Mouse (Mus musculus): ENCODE results near the gene Dlx6. TPM values are rescaled to one million over a fixed set of nuclear protein-coding genes. Genes with fewer than 3 reads are reported as not detected.
A peak's percentile ranks its signal among the peaks of the same experiment; 100 is the strongest.

Gene Dlx6
- polyA plus RNA-seq, 1 experiment from 2014 or later: 0.19 TPM

- peaks cover 41% of the 10 kb centered on the region for H3K4me1 ChIP-seq (replicated peaks)
- peak overlapping the region; percentile 54 for H3K4me2 ChIP-seq
- no peaks in the 10 kb centered on the region for H3K9me3 ChIP-seq (replicated peaks)
- H3K4me3 ChIP-seq: peak overlapping the region; percentile 27
- H3K9ac ChIP-seq: no peak overlapping the region; the same call in 1 of the 2 replicates
- WGBS: under 1% methylated on average over 33 of the region's 33 CpGs
- no peak for ATAC-seq (replicated peaks; ENCODE audit: insufficient number of reproducible peaks, insufficient read depth, low FRiP score, low read depth)
- H3K27ac ChIP-seq: no peak overlapping the region
- peaks cover 92% of the 10 kb centered on the region for H3K27me3 ChIP-seq
- no peaks in the 10 kb centered on the region for H3K36me3 ChIP-seq
Measured at GRCm38 (mm10) chr6:6860411-6861085, 2.6 kb upstream of the Dlx6 start.

GRCm38 (mm10) chr6:6861086-6861797 lies 1.9 kb upstream of the Dlx6 start:
- Histone ChIP-seq H3K27ac (no peak overlapping the region), H3K4me3 (peak overlapping the region; percentile 27; the same call in 1 of the 2 replicates), H3K27me3 (peaks cover 92% of the 10 kb centered on the region), H3K9ac (no peak overlapping the region), H3K9me3 (replicated peaks) (no peaks in the 10 kb centered on the region), H3K4me2 (peak overlapping the region; percentile 54), H3K36me3 (no peaks in the 10 kb centered on the region), H3K4me1 (replicated peaks) (peaks cover 38% of the 10 kb centered on the region)
- no peak for ATAC-seq (replicated peaks; ENCODE audit: insufficient number of reproducible peaks, insufficient read depth, low FRiP score, low read depth)
- WGBS: 4% methylated on average over 21 of the region's 21 CpGs

GRCm38 (mm10) chr6:6861798-6862428 lies 1.2 kb upstream of the Dlx6 start:
- H3K9ac ChIP-seq: no peak overlapping the region
- peak overlapping the region; percentile 83 for H3K4me2 ChIP-seq
- no peak overlapping the region for H3K27ac ChIP-seq
- no peaks in the 10 kb centered on the region for H3K9me3 ChIP-seq (replicated peaks)
- H3K4me3 ChIP-seq: peak overlapping the region; percentile 54
- WGBS: 4% methylated on average over 11 of the region's 11 CpGs
- H3K27me3 ChIP-seq: peaks cover 92% of the 10 kb centered on the region
- peaks cover 38% of the 10 kb centered on the region for H3K4me1 ChIP-seq (replicated peaks)
- H3K36me3 ChIP-seq: no peaks in the 10 kb centered on the region
- no peak for ATAC-seq (replicated peaks; ENCODE audit: insufficient number of reproducible peaks, insufficient read depth, low FRiP score, low read depth)

GRCm38 (mm10) chr6:6862611-6863010 lies 523 bp upstream of the Dlx6 start:
- Histone ChIP-seq H3K27ac (no peak overlapping the region), H3K4me3 (peak overlapping the region; percentile 54), H3K9me3 (replicated peaks) (no peaks in the 10 kb centered on the region), H3K9ac (no peak overlapping the region), H3K36me3 (no peaks in the 10 kb centered on the region), H3K4me2 (peak overlapping the region; percentile 83), H3K4me1 (replicated peaks) (peaks cover 38% of the 10 kb centered on the region), H3K27me3 (peaks cover 92% of the 10 kb centered on the region)
- no peak; the same call in 1 of the 2 replicates for ATAC-seq (replicated peaks; ENCODE audit: insufficient number of reproducible peaks, insufficient read depth, low FRiP score, low read depth)
- under 1% methylated on average over 23 of the region's 23 CpGs for WGBS

- Histone ChIP-seq H3K27ac (no peak overlapping the region), H3K4me3 (peak overlapping the region; percentile 54), H3K27me3 (peaks cover 90% of the 10 kb centered on the region), H3K4me2 (peak overlapping the region; percentile 83), H3K9ac (peak overlapping the region; percentile 20; the same call in 1 of the 2 replicates), H3K36me3 (no peaks in the 10 kb centered on the region), H3K4me1 (replicated peaks) (peaks cover 38% of the 10 kb centered on the region), H3K9me3 (replicated peaks) (no peaks in the 10 kb centered on the region)
- 0 out of 2 replicates have a peak, but pooled peaks have one; percentile 28 for ATAC-seq (replicated peaks; ENCODE audit: insufficient number of reproducible peaks, insufficient read depth, low FRiP score, low read depth)
- whole genome bisulfite sequencing: 3% methylated on average over 21 of the region's 21 CpGs
Measured at GRCm38 (mm10) chr6:6863955-6864354, 821 bp downstream of the Dlx6 start.

- WGBS: 11% methylated on average over 36 of the region's 36 CpGs
- ATAC-seq (replicated peaks; ENCODE audit: insufficient number of reproducible peaks, insufficient read depth, low FRiP score, low read depth): no peak
- H3K4me3 ChIP-seq: peak overlapping the region; percentile 54; the same call in 1 of the 2 replicates
Measured at GRCm38 (mm10) chr6:6864441-6865440, 1.6 kb downstream of the Dlx6 start.

GRCm38 (mm10) chr6:6867031-6867430 lies 3.9 kb downstream of the Dlx6 start:
- ATAC-seq (replicated peaks; ENCODE audit: insufficient number of reproducible peaks, insufficient read depth, low FRiP score, low read depth): no peak
- H3K9ac ChIP-seq: no peak overlapping the region
- no peaks in the 10 kb centered on the region for H3K9me3 ChIP-seq (replicated peaks)
- H3K4me1 ChIP-seq (replicated peaks): peaks cover 21% of the 10 kb centered on the region
- no peak overlapping the region for H3K4me2 ChIP-seq
- peaks cover 96% of the 10 kb centered on the region for H3K27me3 ChIP-seq
- H3K36me3 ChIP-seq: no peaks in the 10 kb centered on the region
- no peak overlapping the region for H3K27ac ChIP-seq
- H3K4me3 ChIP-seq: no peak overlapping the region
- WGBS: 5% methylated on average over 9 of the region's 9 CpGs

More at GRCm38 (mm10) chr6:6864441-6865440, 1.6 kb downstream of the Dlx6 start:
- Histone ChIP-seq H3K4me2 (peak overlapping the region; percentile 83; the same call in 1 of the 2 replicates), H3K27me3 (peaks cover 90% of the 10 kb centered on the region), H3K36me3 (no peaks in the 10 kb centered on the region), H3K9ac (no peak overlapping the region), H3K9me3 (replicated peaks) (no peaks in the 10 kb centered on the region), H3K27ac (no peak overlapping the region), H3K4me1 (replicated peaks) (peaks cover 34% of the 10 kb centered on the region)

GRCm38 (mm10) chr6:6869041-6869685 lies 6.0 kb downstream of the Dlx6 start:
- Histone ChIP-seq H3K4me1 (replicated peaks) (peaks cover 7% of the 10 kb centered on the region), H3K9me3 (replicated peaks) (no peaks in the 10 kb centered on the region), H3K4me3 (no peak overlapping the region), H3K4me2 (no peak overlapping the region), H3K36me3 (no peaks in the 10 kb centered on the region), H3K27me3 (peaks cover 97% of the 10 kb centered on the region), H3K27ac (no peak overlapping the region), H3K9ac (no peak overlapping the region)
- no peak for ATAC-seq (replicated peaks; ENCODE audit: insufficient number of reproducible peaks, insufficient read depth, low FRiP score, low read depth)
- whole genome bisulfite sequencing: 7% methylated on average over 13 of the region's 13 CpGs

GRCm38 (mm10) chr6:6869961-6870800 lies 7.0 kb downstream of the Dlx6 start:
- H3K4me1 ChIP-seq (replicated peaks): peaks cover 9% of the 10 kb centered on the region
- no peaks in the 10 kb centered on the region for H3K36me3 ChIP-seq
- H3K27ac ChIP-seq: no peak overlapping the region
- H3K4me3 ChIP-seq: no peak overlapping the region
- H3K9me3 ChIP-seq (replicated peaks): no peaks in the 10 kb centered on the region
- no peak overlapping the region for H3K4me2 ChIP-seq
- no peak overlapping the region for H3K9ac ChIP-seq
- peaks cover 96% of the 10 kb centered on the region for H3K27me3 ChIP-seq
- no peak for ATAC-seq (replicated peaks; ENCODE audit: insufficient number of reproducible peaks, insufficient read depth, low FRiP score, low read depth)
- WGBS: 3% methylated on average over 9 of the region's 11 CpGs

Measured in heart, embryonic 15.5 days (tissue).